Mouse (Mus musculus) erythroblast, adult 5-6 weeks (primary cell): ENCODE measurements at regions not wholly inside any gene's neighbourhood (a gene's known extent, or its start where the extent isn't known, plus 50 kb on each side); places are given as distances from the start of the nearest gene placed in this dataset.

ENCODE experiments used
- ATAC-seq: replicated peaks from 2 replicates; pipeline ENCODE4 v1.8.0; 2016; ENCODE audit warnings: moderate number of reproducible peaks, mild to moderate bottlenecking, moderate TSS enrichment, inconsistent platforms; ENCODE audit not compliant: poor library complexity, low FRiP score, severe bottlenecking

DNA sequence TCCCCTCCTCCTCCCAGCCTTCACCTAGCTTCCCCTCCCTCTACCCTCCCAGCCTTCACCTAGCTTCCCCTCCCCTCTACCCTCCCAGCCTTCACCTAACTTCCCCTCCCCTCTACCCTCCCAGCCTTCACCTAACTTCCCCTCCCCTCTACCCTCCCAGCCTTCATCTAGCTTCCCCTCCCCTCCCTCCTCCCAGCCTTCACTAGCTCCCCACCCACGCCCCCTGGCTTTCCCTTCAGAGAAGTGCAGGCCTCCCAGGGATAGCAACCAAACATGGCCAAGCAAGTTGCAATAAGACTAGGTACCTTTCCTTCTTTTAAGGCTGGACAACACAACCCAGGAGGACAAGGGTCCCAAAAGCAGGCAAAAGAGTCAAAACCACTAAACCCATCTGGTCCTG lies 248.5 kb downstream of the Ankrd16 start:
- no peak for ATAC-seq

DNA sequence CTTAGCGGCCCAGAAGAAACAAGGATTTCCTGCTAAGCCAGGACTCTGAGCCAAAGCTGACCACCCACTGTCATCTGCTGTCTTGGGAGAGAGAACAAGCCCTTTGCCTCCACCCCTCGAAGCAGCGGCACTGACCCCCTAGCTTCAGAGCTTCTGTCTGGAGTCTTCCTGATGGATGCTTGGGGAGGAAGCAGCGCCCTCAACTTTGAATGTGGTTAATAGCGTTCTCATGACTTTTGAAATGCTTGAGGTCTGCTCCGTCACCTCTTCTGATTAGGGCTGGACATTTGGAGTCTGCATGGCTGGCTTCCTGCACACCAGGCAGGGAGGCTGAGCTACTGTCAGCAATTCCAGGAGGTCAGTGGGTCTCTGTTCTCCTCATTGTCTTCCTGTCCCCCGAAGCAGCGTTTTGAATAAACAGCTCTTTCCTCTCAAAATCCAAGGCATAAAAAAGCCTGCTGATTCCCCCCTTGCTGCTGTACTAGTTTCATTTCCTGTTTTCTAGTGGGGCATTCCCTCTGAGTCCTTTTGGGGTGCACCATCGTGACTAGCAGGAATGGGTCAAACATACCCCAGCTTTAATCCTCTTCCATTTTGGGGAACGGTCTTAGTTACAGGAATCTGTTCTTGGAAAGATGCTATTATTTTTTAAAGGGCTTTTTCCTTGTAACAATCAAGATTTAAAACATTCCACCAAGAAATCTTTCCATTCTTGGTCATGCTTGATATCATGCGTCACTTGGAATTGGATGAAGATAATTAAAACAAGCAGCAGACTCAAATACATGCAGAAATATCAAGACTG lies 256.0 kb downstream of the Ankrd16 start:
- no peak for ATAC-seq

DNA sequence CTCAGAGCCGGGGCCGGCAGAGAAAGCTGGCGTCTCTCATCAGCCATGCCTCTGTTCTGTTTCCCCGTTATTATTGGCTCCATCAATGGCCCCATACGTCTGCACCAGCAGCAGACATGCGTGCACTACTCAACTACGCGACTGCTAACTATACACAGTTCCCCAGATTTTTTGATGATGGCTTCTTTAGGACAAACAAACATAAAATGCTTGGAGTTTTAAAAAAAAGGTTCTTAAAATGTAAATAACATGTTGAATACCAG lies 256.6 kb downstream of the Ankrd16 start:
- no peak for ATAC-seq

DNA sequence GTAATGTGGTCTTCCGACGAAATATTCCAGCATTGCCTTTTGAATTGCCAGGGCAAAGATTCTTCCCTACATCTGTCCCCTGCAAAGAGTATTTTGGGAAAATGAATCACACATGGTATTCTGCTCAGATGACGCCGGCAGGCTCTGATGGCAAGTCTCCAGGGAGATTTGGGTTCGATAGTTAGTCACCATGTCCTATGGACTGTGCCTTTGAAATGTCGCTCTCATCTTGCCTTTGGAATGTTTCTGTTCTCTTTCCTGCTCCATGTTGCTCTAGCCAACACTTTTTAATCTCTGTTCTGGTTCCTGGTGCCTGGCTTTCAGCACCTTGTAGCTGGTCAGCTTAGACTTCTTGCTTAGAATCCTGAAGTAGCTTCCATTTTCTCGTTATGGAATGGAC lies 252.3 kb downstream of the Itga8 start:
- ATAC-seq: no peak

DNA sequence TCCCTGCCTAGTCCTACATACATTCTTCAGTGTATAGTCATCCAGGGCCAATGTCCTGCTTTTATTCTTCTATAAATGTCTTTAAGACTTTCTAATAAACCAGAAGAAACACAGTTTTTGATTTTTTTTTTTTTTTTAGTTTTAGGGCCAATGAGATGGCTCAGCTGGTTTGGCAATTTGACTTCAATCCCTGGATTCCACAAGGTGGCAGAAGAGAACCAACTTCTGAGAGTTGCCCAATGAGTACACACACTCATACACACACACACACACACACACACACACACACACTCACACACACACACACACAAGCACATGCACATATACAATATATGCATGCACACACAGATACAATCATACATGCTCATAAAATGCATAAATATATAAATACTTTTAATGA lies 251.8 kb downstream of the Itga8 start:
- ATAC-seq: no peak

DNA sequence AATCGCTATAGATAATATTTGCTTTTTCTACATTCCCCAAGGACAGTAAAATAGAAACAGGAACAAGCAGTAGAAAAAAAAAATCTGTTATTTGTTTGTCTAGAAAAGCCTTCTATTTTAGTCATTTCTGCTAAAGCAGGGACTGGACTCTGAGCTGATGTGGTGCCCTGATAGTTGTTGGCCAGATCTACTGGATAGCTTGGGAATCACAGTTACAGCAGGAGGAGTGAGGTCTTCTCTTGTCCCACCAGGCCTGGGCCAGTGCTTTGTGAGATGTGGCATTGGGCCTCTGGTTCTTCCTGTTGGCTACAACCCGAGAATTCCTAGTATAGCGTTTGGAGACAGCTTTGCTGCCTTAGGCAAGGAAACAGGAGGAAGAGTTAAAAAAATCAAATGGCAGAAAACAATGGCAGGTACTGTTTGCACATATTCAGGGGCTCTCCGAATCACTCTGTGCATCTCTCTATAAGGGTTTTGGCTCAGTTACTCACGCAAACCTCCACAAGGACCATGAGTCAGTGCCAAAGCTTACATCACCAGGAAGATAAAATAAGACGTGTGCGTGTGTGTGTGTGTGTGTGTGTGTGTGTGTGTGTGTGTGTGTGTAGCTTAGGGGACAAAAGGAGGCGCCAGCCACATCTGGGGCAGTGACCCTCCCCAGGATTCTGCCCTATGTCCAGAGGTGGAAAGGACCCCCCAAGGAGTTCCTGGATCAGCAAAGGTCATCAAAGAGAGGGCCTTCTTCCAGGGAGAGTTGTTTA lies 248.1 kb downstream of the Itga8 start:
- ATAC-seq: no peak

DNA sequence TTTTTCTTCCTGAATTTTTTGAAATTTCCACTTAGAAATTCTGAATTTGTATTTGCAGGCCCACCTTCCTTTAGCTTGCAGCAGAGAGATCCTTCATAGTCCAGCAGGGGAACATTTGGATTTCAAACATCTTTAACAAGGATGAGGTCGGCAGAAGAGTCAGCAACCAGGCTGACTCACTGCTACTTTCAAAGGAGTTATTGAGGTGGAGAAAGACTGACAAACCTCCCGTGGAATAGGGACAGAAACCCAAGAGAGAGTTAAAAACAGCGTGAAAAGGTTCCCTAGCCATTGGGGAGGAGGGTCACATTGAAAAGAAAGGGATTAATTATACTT lies 247.6 kb downstream of the Itga8 start:
- no peak for ATAC-seq
